Comparison of ENCODE assay signal across 12 mouse cellular contexts in the genomic region with DNA sequence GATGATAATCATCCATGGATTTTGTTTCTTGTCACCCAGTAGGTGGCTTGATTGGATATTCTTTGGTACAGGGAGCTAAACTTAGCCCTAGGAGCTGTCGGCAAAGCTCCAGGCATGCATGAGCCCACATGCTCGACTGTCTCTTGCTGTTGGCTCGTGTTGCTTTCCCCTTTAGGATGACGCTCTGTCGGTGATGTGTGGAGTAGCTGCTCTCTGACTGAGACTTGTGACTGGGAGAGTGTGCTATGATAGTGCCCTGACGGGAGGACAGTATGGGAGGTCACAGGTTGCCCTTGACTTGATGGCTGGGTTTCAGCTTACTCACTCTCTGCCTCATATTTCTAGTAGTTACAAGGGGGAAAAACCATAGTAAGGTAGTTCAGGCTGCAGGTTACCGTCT.
DNase-seq lines count a peak whose midpoint lies in the region; ATAC-seq and TF ChIP-seq lines count a peak whose summit lies in the region.
"Had no signal": no experiment of that assay in that cellular context is flagged by ENCODE, and none has a peak within 500 bp of the region (broad histone marks: within the 10 kb centered on the region; RNA-seq: fewer than 3 reads in every experiment).

No protein-coding gene starts in this region.

- H3K27ac ChIP-seq in gastrocnemius, adult 2 months: peak overlapping the region; percentile 58; the same call in 1 of the 2 replicates

- H3K4me3 ChIP-seq in gastrocnemius, adult 2 months: no peak overlapping the region
- H3K4me3 ChIP-seq: forebrain, embryonic 12.5 days; liver, embryonic 13.5 days had no signal

- TF ChIP-seq CTCF in gastrocnemius, adult 2 months (IDR thresholded peaks at IDR 0.05): peak; percentile 16; the same call in 1 of the 2 replicates

- no peak for ATAC-seq in inflammation-experienced regulatory T-cells, adult 6 months

- peak; percentile 73 for DNase-seq in gastrocnemius, adult 2 months
- no peak for DNase-seq in gastrocnemius, postnatal 10 days
- DNase-seq in brain, adult 2 months (ENCODE audit: low read depth, low spot score): peak; percentile 83
- peak; percentile 62 to 76 for DNase-seq in heart, adult 18-20 months
- DNase-seq in layer of hippocampus, postnatal 36 days: peak; percentile 38 to 48
- DNase-seq in thymus, postnatal 36 days: no peak
- no peak for DNase-seq in retina, embryonic 14.5 days (ENCODE audit: low spot score)
- DNase-seq: kidney, adult 8-10 months; liver, embryonic 13.5 days; thymus, postnatal 25 days had no signal

- intact Hi-C loops in gastrocnemius, adult 2 months (cut with DNase I): no loop called here

Comparison
In these comparisons a context has a peak if more than half of its experiments do, and no peak if none do; other contexts are left out.
1. DNase-seq: peak in gastrocnemius, adult 2 months (single experiment), brain, adult 2 months (single experiment), heart, adult 18-20 months (2 of 2) and layer of hippocampus, postnatal 36 days (2 of 2); none in gastrocnemius, postnatal 10 days (single experiment), thymus, postnatal 36 days (0 of 2) and retina, embryonic 14.5 days (single experiment).